8 mouse cellular contexts compared by ENCODE assay signal in the genomic region with DNA sequence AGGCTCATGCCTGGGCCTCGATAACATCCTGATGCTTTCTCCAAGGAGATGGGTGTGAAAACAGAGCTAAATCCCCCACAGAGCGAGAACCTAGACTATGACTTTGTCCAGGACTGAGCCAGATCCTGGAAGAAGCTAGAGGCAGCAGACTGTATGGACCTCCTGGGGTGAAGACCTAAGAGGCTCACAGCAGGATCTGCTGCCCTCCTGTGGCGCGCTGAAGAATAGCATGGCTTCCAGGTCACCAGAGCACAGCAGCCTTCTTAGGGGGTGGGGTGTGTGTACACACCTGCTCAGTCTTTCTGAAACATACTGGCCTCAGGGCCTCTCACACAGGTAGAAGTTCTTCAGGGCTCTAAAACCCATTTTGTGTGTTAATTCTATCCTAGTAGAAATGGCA. TPM values are rescaled to one million over a fixed set of nuclear protein-coding genes. Genes with fewer than 3 reads are reported as not detected.
A peak's percentile ranks its signal among the peaks of the same experiment; 100 is the strongest.
DNase-seq lines count a peak whose midpoint lies in the region; ATAC-seq and TF ChIP-seq lines count a peak whose summit lies in the region.

No protein-coding gene starts in this region.

- H3K36me3 ChIP-seq in kidney, adult 2 months (ENCODE audit: control insufficient read depth, insufficient read depth, low read length) = no peaks in the 10 kb centered on the region
- H3K36me3 ChIP-seq in limb, embryonic 15.5 days = no peaks in the 10 kb centered on the region
- H3K36me3 ChIP-seq in midbrain, postnatal 0 days (ENCODE audit: insufficient read depth, low read length) = no peaks in the 10 kb centered on the region
- H3K36me3 ChIP-seq in splenic B cell, adult 2 months (ENCODE audit: control insufficient read depth, insufficient read depth, low read length, poor library complexity, severe bottlenecking) = no peaks in the 10 kb centered on the region

- H3K4me1 ChIP-seq in kidney, adult 2 months (ENCODE audit: control insufficient read depth, insufficient read depth, low read length) = peaks cover 29% of the 10 kb centered on the region
- H3K4me1 ChIP-seq in limb, embryonic 15.5 days = no peaks in the 10 kb centered on the region
- H3K4me1 ChIP-seq in midbrain, postnatal 0 days (ENCODE audit: insufficient read depth, low read length) = no peaks in the 10 kb centered on the region

- no peak overlapping the region for H3K27ac ChIP-seq in kidney, adult 2 months (ENCODE audit: insufficient read depth, low read depth, low read length)
- no peak overlapping the region for H3K27ac ChIP-seq in limb, embryonic 15.5 days
- H3K27ac ChIP-seq in midbrain, postnatal 0 days (ENCODE audit: low read depth, low read length) = no peak overlapping the region

- H3K9me3 ChIP-seq in limb, embryonic 15.5 days = no peaks in the 10 kb centered on the region
- no peaks in the 10 kb centered on the region for H3K9me3 ChIP-seq in midbrain, postnatal 0 days (ENCODE audit: low read length)

- peak; percentile 75 for DNase-seq in 3T3-L1 (ENCODE audit: low read depth, low spot score)
- peak; percentile 63 to 72 for DNase-seq in adrenal gland, adult 18-20 months (ENCODE audit: low spot score in 2 of 2)
- peak; percentile 78 for DNase-seq in embryo, embryonic 11 days
- DNase-seq in kidney, adult 2 months = peak; percentile 84
- peak; percentile 80 for DNase-seq in midbrain, postnatal 0 days (ENCODE audit: low spot score)
- DNase-seq in splenic B cell, adult 2 months (ENCODE audit: low read depth, low spot score) = peak; percentile 92

- 9% methylated on average over 4 of the region's 4 CpGs for WGBS in kidney, adult 2 months
- WGBS in limb, embryonic 15.5 days = 16% methylated on average over 4 of the region's 4 CpGs
- 17% methylated on average over 4 of the region's 4 CpGs for WGBS in midbrain, postnatal 0 days

- H3K4me3 ChIP-seq in kidney, adult 2 months (ENCODE audit: insufficient read depth, low read depth, low read length) = no peak overlapping the region
- H3K4me3 ChIP-seq in limb, embryonic 15.5 days = no peak overlapping the region
- H3K4me3 ChIP-seq in midbrain, postnatal 0 days (ENCODE audit: low read depth, low read length) = no peak overlapping the region

- H3K9ac ChIP-seq in limb, embryonic 15.5 days = no peak overlapping the region
- no peak overlapping the region for H3K9ac ChIP-seq in midbrain, postnatal 0 days (replicated peaks; ENCODE audit: low read length, poor library complexity, severe bottlenecking)

- peak; percentile 99 for TF ChIP-seq CTCF in kidney, adult 2 months (conservative IDR thresholded peaks at IDR 0.05; ENCODE audit: insufficient read depth, insufficient read length, low read depth, low read length)
- TF ChIP-seq CTCF in midbrain, postnatal 0 days (IDR thresholded peaks at IDR 0.05) = peak; percentile 97

- TF ChIP-seq POLR2A in kidney, adult 2 months (IDR thresholded peaks at IDR 0.05; ENCODE audit: low read depth, low read length) = no peak

- no peaks in the 10 kb centered on the region for H3K27me3 ChIP-seq in kidney, adult 2 months (replicated peaks; ENCODE audit: control insufficient read depth, insufficient read depth, low read length)
- no peaks in the 10 kb centered on the region for H3K27me3 ChIP-seq in limb, embryonic 15.5 days
- no peaks in the 10 kb centered on the region for H3K27me3 ChIP-seq in midbrain, postnatal 0 days (ENCODE audit: insufficient read depth, low read length)
- H3K27me3 ChIP-seq in splenic B cell, adult 2 months (ENCODE audit: control insufficient read depth, insufficient read depth, low read length, poor library complexity, severe bottlenecking) = no peaks in the 10 kb centered on the region

- no peak overlapping the region for H3K4me2 ChIP-seq in limb, embryonic 15.5 days
- no peak overlapping the region for H3K4me2 ChIP-seq in midbrain, postnatal 0 days (ENCODE audit: low read depth, low read length, poor library complexity, severe bottlenecking)

- peak; percentile 93 for ATAC-seq in granulocyte monocyte progenitor cell, adult 5-6 weeks (replicated peaks; ENCODE audit: poor library complexity, severe bottlenecking)
- peak; percentile 49; the same call in 1 of the 2 replicates for ATAC-seq in limb, embryonic 15.5 days (ENCODE audit: insufficient number of reproducible peaks, low FRiP score, low TSS enrichment, low read depth)
- ATAC-seq in midbrain, postnatal 0 days (ENCODE audit: low FRiP score) = peak; percentile 44; the same call in 1 of the 2 replicates

RNA-seq across cellular contexts. Expression of gene Coq8a, which starts 15.6 kb away (rescaled TPM):
- total RNA-seq in adrenal gland, adult 18-20 months (2021) = 100 to 1,000 TPM; 319 to 568 TPM
- total RNA-seq in granulocyte monocyte progenitor cell, adult 5-6 weeks (2014; fragmentation: Nextera tagmentation) = 3.2 and 6.9 TPM in 2 replicates
- total RNA-seq in granulocyte monocyte progenitor cell, adult 5-6 weeks (2017) = 9.1 and 11.3 TPM in 2 replicates
- polyA plus RNA-seq in kidney, adult 2 months (2012; rRNA removed) = 157 and 179 TPM in 2 replicates
- polyA plus RNA-seq in limb, embryonic 15.5 days (2015; fragmentation: Nextera tagmentation; extraction: Ambion mirVana) = 9.6 and 19.1 TPM in 2 replicates
- total RNA-seq in midbrain, postnatal 0 days (2014; rRNA removed) = 2.1 and 7.2 TPM in 2 replicates
- 6.8 and 8.3 TPM in 2 replicates for polyA plus RNA-seq in midbrain, postnatal 0 days (2015; fragmentation: Nextera tagmentation; extraction: Ambion mirVana)

RNA-seq across cellular contexts. Expression of gene Psen2, which starts 48.2 kb away (rescaled TPM):
- 10 to 100 TPM; 29.0 to 33.0 TPM for total RNA-seq in adrenal gland, adult 18-20 months (2021)
- total RNA-seq in granulocyte monocyte progenitor cell, adult 5-6 weeks (2014; fragmentation: Nextera tagmentation) = 25.5 and 27.9 TPM in 2 replicates
- total RNA-seq in granulocyte monocyte progenitor cell, adult 5-6 weeks (2017) = 19.6 and 24.5 TPM in 2 replicates
- polyA plus RNA-seq in kidney, adult 2 months (2012; rRNA removed) = 41.3 and 44.6 TPM in 2 replicates
- 18.1 and 21.8 TPM in 2 replicates for polyA plus RNA-seq in limb, embryonic 15.5 days (2015; fragmentation: Nextera tagmentation; extraction: Ambion mirVana)
- 30.6 and 32.1 TPM in 2 replicates for total RNA-seq in midbrain, postnatal 0 days (2014; rRNA removed)
- 22.0 and 24.5 TPM in 2 replicates for polyA plus RNA-seq in midbrain, postnatal 0 days (2015; fragmentation: Nextera tagmentation; extraction: Ambion mirVana)

Comparison
In these comparisons a context has a peak if more than half of its experiments do, and no peak if none do; other contexts are left out.
1. RNA of gene Coq8a, which starts 15.6 kb away (total RNA-seq): 319 to 568 TPM in adrenal gland, adult 18-20 months; 3.2 to 11.3 TPM in granulocyte monocyte progenitor cell, adult 5-6 weeks and 2.1 to 7.2 TPM in midbrain, postnatal 0 days; every median in the first group is over 10 times any median in the second.
2. Peak in every context shown above with its lines, with median percentiles within 50 percentile points of each other: DNase-seq and ATAC-seq.